Mouse (Mus musculus) liver, embryonic 12.5 days (tissue): ENCODE measurements around the gene Boc. TPM values are rescaled to one million over a fixed set of nuclear protein-coding genes. Genes with fewer than 3 reads are reported as not detected.
"Not testable (repeated sequence)": the region's sequence is repeated elsewhere in the genome, so short reads cannot be mapped to it uniquely, and the experiment has no call there.

ENCODE experiments used
- ATAC-seq: fragments of 200-750 bp; cut with Nextera tagmentation; 2 replicates; pipeline ENCODE4 v1.8.0; 2017; ENCODE audit warnings: moderate number of reproducible peaks, mild to moderate bottlenecking, moderate library complexity
- H3K27ac ChIP-seq: fragments of 300-500 bp; sonication (generic); 2 replicates; pipeline ENCODE4 v1.5.1; 2016; ENCODE audit warnings: mild to moderate bottlenecking
- H3K27me3 ChIP-seq: fragments of 300-500 bp; sonication (generic); replicated peaks from 2 replicates; pipeline ENCODE4 v1.6.1; 2016; ENCODE audit warnings: mild to moderate bottlenecking, moderate library complexity
- H3K36me3 ChIP-seq: fragments of 300-500 bp; sonication (generic); 2 replicates; pipeline ENCODE4 v1.6.1; 2016; ENCODE audit warnings: mild to moderate bottlenecking, moderate library complexity
- H3K4me1 ChIP-seq: fragments of 300-500 bp; sonication (generic); 2 replicates; pipeline ENCODE4 v1.6.1; 2016
- H3K4me2 ChIP-seq: fragments of 300-500 bp; sonication (generic); 2 replicates; pipeline ENCODE4 v1.6.1; 2016; ENCODE audit warnings: mild to moderate bottlenecking, moderate library complexity
- H3K4me3 ChIP-seq: fragments of 300-500 bp; sonication (generic); 2 replicates; pipeline ENCODE4 v1.5.1; 2016; ENCODE audit warnings: mild to moderate bottlenecking, moderate library complexity
- H3K9ac ChIP-seq: fragments of 300-500 bp; sonication (generic); 2 replicates; pipeline ENCODE4 v1.6.1; 2016; ENCODE audit warnings: mild to moderate bottlenecking, moderate library complexity
- H3K9me3 ChIP-seq: fragments of 300-500 bp; sonication (generic); replicated peaks from 2 replicates; pipeline ENCODE4 v1.6.1; 2016; ENCODE audit warnings: mild to moderate bottlenecking, moderate library complexity
- WGBS: fragments of 180-500 bp; shearing (Covaris S2); methylation state at CpG from one replicate; pipeline ENCODE4 v1.1.7; 2016; ENCODE audit not compliant: insufficient replicate concordance; 5-methylcytosine and 5-hydroxymethylcytosine counted together
- polyA plus RNA-seq: library from polyadenylated mRNA; unstranded; fragments of >200 nt; fragmentation: Nextera tagmentation; extraction: Ambion mirVana; gene quantifications from 2 replicates; pipeline ENCODE4 v1.2.1, GENCODE M21; 2016

Boc gene
- polyA plus RNA-seq, 1 experiment from 2014 or later, result 1.1 TPM

DNA sequence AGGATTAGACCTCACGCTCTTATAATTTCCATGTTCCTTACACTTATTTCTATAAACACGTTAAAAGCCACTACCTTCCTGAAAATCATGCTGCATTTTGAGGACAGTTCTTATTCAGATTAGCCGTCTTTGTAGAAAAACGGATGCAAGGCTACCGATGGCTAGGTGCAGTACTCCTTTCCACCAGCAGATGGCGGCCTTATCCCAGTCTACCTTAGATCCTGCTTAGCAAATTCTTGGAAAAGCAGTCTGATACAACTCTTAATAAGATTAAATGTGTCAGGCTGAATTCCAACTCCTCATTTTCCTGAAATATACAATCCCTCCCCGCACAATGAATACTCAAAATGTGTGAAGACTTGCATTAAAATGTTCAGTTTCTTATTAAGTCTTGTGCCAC lies 74.6 kb downstream of the Boc start:
- H3K4me1 ChIP-seq, result no peaks in the 10 kb centered on the region
- H3K36me3 ChIP-seq, result no peaks in the 10 kb centered on the region
- H3K9me3 ChIP-seq, result no peaks in the 10 kb centered on the region
- 7% methylated on average over 7 of the region's 7 CpGs for WGBS
- peaks cover 20% of the 10 kb centered on the region; the same call in 1 of the 2 replicates for H3K27me3 ChIP-seq
- no peak overlapping the region for H3K4me2 ChIP-seq
- H3K27ac ChIP-seq, result no peak overlapping the region
- H3K9ac ChIP-seq, result no peak overlapping the region
- H3K4me3 ChIP-seq, result no peak overlapping the region
- no peak for ATAC-seq

DNA sequence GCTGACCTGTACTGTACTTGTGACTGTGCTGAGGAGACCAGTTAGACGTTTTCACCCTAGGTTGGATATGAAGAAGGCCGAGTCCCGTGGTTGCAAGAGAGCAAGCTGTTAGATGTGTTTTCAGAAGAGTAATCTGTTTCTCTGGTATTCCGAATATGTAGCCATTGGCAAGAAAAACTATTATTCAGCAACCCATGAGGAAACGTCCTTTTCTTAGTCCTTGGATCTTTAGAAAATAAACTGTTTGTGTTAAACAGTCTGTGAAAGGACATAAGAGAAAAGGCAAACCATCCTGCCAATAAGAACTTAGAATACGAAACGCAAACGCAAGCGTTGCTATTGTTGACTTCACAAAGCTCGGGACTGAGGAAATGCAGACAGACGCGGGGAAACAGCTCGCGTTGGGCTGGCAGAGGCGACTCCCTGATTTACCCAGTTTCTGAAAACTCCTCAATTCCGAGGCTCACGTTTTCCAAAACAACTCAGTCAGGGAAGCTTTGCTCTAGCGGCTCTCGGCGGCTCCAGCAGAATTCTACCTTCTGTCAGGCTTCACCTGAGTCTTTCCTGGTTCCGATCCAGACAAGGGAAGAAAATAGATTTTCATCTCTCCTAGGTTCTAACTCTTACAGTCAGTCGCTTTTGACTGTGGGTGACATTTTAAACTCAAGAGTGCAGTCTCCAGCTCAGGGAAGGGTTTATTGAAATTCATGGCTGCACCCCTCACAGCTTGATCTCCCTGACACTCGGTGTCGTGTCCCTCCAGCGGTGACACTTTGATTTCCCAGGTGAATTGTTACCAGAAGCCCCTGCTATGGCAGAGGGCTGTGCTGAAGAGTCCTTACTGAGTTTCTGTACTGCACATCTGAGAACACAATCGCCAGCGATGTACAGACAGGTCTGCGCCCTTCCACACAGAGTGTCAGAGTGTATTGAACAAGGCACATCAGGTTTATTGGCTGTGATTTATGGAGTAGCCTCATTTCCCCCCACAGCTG lies 76.8 kb downstream of the Boc start:
- Histone ChIP-seq H3K27me3 (peaks cover 26% of the 10 kb centered on the region), H3K27ac (no peak overlapping the region), H3K9ac (no peak overlapping the region), H3K9me3 (no peaks in the 10 kb centered on the region), H3K4me1 (no peaks in the 10 kb centered on the region), H3K4me3 (no peak overlapping the region), H3K36me3 (no peaks in the 10 kb centered on the region), H3K4me2 (no peak overlapping the region)
- no peak for ATAC-seq
- 39% methylated on average over 28 of the region's 28 CpGs for WGBS

DNA sequence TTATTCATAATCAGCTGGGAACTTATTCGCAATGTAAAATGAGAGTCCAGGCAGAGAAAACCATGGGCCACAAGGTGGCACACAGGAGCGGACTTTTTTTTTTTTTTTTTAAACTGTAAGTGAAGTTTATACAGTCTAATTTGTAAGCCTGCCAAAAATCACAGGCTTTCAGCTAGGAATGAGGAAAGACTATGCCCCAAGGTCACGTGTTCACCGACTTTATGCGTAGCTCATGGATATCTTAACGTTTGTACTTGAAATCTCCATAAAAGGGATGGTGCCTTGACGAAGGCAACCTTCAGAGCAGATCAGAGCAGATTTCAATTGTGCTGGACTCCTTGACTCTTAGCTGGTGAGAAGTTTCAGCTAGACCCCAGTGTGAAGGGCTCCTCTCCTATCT lies 78.1 kb downstream of the Boc start:
- no peaks in the 10 kb centered on the region for H3K4me1 ChIP-seq
- no peak overlapping the region for H3K9ac ChIP-seq
- no peak for ATAC-seq
- no peak overlapping the region for H3K4me3 ChIP-seq
- H3K9me3 ChIP-seq, result no peaks in the 10 kb centered on the region
- H3K4me2 ChIP-seq, result no peak overlapping the region
- 62% methylated on average over 7 of the region's 7 CpGs for WGBS
- H3K27me3 ChIP-seq, result peaks cover 26% of the 10 kb centered on the region
- no peak overlapping the region for H3K27ac ChIP-seq
- no peaks in the 10 kb centered on the region for H3K36me3 ChIP-seq

DNA sequence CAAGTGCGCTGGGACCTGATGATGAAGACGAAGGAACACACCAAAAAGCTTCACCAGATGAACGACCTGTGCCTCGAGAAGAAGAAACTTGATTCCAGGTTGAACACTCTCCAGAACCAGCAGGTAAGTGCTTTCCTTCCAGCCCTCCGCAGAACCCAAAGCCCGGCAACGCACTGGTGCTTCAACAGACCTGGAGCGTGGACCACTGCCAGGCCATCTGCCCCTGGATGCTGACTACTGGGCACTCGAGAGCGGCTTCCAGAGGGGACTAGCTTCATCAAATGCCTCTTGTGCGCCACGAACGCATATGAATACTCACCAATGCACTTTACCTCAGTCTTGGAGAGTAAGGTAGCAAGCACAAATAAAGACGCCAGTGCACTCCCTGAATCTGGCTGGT lies 78.8 kb downstream of the Boc start:
- Histone ChIP-seq H3K4me2 (no peak overlapping the region), H3K9ac (no peak overlapping the region), H3K4me3 (no peak overlapping the region), H3K27me3 (peaks cover 26% of the 10 kb centered on the region), H3K27ac (no peak overlapping the region), H3K36me3 (no peaks in the 10 kb centered on the region), H3K9me3 (no peaks in the 10 kb centered on the region), H3K4me1 (no peaks in the 10 kb centered on the region)
- WGBS, result 74% methylated on average over 14 of the region's 14 CpGs
- ATAC-seq, result no peak

DNA sequence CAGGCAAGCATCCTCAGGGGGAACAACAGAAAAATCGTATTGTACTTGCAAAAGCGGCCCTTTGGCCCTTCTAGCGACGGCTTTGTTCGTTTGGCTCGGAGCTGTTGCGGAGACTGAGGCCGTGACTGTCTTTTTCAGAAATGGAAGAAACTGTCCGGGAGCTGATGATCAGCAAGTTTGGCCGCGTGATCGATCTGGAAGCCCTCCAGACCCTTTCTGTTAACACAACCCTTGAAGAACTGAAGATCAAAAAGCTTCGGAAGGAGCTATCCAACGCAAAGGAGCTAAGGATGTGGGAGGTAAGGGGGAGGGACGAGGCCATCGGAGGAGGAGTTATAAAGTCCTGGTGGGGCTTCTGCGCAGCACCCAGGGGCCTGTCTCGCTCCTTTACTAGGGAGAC lies 79.9 kb downstream of the Boc start:
- H3K36me3 ChIP-seq, result no peaks in the 10 kb centered on the region
- no peak overlapping the region for H3K9ac ChIP-seq
- ATAC-seq, result no peak
- H3K27me3 ChIP-seq, result peaks cover 26% of the 10 kb centered on the region
- H3K4me1 ChIP-seq, result no peaks in the 10 kb centered on the region
- no peaks in the 10 kb centered on the region for H3K9me3 ChIP-seq
- no peak overlapping the region for H3K4me2 ChIP-seq
- H3K4me3 ChIP-seq, result no peak overlapping the region
- WGBS, result 41% methylated on average over 18 of the region's 18 CpGs
- H3K27ac ChIP-seq, result no peak overlapping the region

DNA sequence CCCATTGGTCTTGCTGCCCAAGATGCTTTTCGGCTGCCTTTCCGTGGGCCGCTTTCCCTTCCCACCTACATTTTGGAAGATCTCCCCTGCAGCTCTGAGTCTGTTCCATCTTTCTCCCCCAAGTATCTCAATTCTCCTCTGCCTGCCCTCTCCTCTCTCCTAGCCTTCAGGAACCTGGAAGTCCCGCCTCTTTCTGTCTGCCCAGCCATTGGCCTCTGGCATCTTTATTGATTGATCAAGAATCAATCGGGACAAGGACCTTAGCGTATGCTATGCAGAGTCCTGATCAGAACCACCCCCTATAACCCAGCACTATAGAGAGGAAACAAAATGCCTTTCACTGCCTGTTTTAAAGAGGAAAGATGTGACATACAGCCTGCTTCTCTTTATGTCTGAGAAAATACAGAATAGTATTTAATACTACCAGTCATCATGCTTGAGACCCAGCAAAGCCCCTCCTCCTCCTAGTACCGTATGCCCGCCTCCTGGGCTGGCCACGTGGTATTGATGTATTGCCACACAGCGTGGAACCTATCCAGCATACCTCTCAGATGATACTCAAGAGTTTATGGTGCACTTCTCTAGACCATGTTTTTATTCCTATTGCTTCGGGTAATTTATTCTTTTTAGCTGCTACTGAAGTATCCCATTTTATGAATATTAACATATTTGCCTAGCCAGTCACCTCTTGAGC lies 82.9 kb downstream of the Boc start:
- Histone ChIP-seq H3K36me3 (no peaks in the 10 kb centered on the region), H3K9me3 (no peaks in the 10 kb centered on the region), H3K27ac (no peak overlapping the region), H3K4me3 (no peak overlapping the region), H3K4me2 (no peak overlapping the region), H3K4me1 (no peaks in the 10 kb centered on the region), H3K9ac (no peak overlapping the region), H3K27me3 (peaks cover 14% of the 10 kb centered on the region)
- ATAC-seq, result no peak
- 73% methylated on average over 11 of the region's 11 CpGs for WGBS

DNA sequence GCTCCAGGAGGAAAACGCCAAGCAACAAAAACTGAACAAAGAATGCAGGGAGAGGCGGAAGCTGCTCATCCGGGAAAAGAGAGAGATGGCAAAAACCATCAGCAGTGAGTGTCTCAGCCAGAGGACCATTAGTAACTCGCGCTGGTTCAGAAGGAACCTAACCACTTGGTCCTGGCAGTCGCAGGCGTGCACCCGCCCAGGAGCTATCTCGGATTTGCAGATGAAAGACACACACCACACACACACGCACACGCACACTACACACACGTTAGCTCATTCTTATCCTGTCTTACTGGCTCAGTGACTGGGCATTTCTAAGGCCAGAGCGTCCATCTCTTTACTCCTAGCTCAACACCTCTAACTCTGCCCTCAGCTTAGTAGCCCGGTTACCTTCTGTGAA lies 83.4 kb downstream of the Boc start:
- no peak for ATAC-seq

DNA sequence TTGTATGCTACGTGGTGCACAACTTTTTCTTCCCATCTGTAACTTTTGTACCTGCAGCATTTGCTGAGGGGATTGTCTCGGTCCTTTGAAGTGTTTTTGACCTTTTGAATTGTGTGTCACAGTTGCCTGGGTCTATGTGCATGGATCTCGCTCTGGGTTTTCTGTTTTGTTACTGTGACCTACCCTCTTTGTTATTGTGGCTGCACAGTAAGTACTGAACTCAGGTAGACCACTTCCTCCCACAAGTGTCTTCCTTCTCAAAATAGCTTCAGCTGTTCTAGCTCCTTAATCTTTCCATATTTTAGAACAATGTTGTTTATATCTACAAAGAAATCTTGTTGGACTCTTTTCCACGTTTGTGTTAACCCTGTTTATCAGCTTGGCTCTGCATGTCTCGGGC lies 97.8 kb downstream of the Boc start:
- H3K36me3 ChIP-seq, result no peaks in the 10 kb centered on the region

More for the DNA sequence above, 83.4 kb downstream of the Boc start:
- Histone ChIP-seq H3K27me3 (peaks cover 14% of the 10 kb centered on the region), H3K4me2 (no peak overlapping the region), H3K36me3 (no peaks in the 10 kb centered on the region), H3K9me3 (no peaks in the 10 kb centered on the region), H3K27ac (no peak overlapping the region), H3K9ac (no peak overlapping the region), H3K4me3 (no peak overlapping the region), H3K4me1 (no peaks in the 10 kb centered on the region)
- 70% methylated on average over 14 of the region's 14 CpGs for WGBS

DNA sequence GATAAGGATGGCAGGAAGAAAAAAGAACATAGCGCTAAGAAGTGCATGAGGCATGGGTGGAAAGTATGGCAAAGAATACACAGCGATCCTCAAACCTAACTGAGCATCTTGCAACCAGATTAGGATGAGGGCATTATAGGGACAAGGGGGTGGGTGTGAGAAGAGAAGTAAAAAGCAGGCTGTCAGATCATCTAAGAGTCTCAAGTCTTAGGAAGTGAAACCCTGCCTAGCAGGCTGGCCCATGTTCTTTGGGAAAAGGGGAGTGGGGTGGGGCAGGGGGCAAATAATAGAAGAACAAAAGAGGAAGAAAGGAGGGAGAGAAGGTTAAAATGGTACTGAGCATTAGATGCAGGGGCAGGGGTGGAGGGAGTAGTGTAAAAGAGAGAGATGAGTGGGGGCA lies 99.9 kb downstream of the Boc start:
- 74% methylated on average over 2 of the region's 2 CpGs for WGBS

More for the DNA sequence above, 97.8 kb downstream of the Boc start:
- Histone ChIP-seq H3K27ac (no peak overlapping the region), H3K4me1 (no peaks in the 10 kb centered on the region), H3K4me2 (no peak overlapping the region), H3K4me3 (no peak overlapping the region), H3K9ac (no peak overlapping the region), H3K9me3 (no peaks in the 10 kb centered on the region), H3K27me3 (no peaks in the 10 kb centered on the region)
- ATAC-seq, result no peak
- WGBS, result 56% methylated on average over 5 of the region's 5 CpGs

DNA sequence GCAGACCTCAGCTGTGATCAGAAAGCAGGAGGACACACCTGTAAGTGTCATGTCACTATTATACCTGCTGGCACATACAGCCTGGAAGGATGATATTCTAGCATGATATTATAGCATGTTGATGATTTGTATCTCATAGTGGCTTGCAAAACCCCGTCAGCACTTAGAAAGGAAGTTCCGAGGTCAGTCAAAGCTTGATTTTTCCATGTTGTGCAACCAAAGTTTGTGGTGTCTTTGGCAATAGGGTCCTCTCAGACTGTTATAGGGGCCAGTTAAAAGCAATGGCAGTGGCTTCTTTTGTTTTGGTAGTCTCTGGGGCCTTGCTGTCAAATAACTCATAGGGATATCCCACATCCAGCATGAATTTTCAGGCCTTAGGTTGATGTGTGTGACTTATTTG lies 100.8 kb downstream of the Boc start:
- H3K36me3 ChIP-seq, result no peaks in the 10 kb centered on the region
- H3K27ac ChIP-seq, result no peak overlapping the region
- H3K4me2 ChIP-seq, result no peak overlapping the region
- no peak overlapping the region for H3K4me3 ChIP-seq
- no peak for ATAC-seq
- no peaks in the 10 kb centered on the region for H3K4me1 ChIP-seq
- no peaks in the 10 kb centered on the region for H3K9me3 ChIP-seq
- 44% methylated on average over 2 of the region's 2 CpGs for WGBS
- no peaks in the 10 kb centered on the region for H3K27me3 ChIP-seq
- no peak overlapping the region for H3K9ac ChIP-seq

More for the DNA sequence above, 99.9 kb downstream of the Boc start:
- no peak overlapping the region for H3K4me3 ChIP-seq
- H3K4me2 ChIP-seq, result no peak overlapping the region
- H3K4me1 ChIP-seq, result no peaks in the 10 kb centered on the region
- no peaks in the 10 kb centered on the region for H3K36me3 ChIP-seq
- no peak overlapping the region for H3K9ac ChIP-seq
- H3K27ac ChIP-seq, result no peak overlapping the region
- ATAC-seq, result no peak
- H3K9me3 ChIP-seq, result no peaks in the 10 kb centered on the region
- H3K27me3 ChIP-seq, result no peaks in the 10 kb centered on the region

DNA sequence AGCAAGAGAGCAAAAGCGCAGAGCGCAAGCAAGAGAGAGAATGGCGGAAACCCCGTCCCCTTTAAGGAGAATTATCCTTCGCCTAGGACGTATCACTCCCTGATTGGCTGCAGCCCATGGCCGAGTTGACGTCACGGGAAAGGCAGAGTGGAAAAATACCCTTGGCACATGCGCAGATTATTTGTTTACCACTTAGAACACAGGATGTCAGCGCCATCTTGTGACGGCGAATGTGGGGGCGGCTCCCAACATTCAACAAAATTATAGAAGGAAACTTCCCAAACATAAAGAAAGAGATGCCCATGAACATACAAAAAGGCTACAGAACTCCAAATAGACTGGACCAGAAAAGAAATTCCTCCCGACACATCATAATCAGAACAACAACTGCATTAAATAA lies 116.8 kb downstream of the Boc start:
- H3K4me2 ChIP-seq, H3K27me3 ChIP-seq, H3K4me1 ChIP-seq, H3K4me3 ChIP-seq, H3K27ac ChIP-seq, H3K9ac ChIP-seq, H3K36me3 ChIP-seq, ATAC-seq, H3K9me3 ChIP-seq: not testable (repeated sequence)
- whole genome bisulfite sequencing, result 84% methylated on average over 15 of the region's 15 CpGs

DNA sequence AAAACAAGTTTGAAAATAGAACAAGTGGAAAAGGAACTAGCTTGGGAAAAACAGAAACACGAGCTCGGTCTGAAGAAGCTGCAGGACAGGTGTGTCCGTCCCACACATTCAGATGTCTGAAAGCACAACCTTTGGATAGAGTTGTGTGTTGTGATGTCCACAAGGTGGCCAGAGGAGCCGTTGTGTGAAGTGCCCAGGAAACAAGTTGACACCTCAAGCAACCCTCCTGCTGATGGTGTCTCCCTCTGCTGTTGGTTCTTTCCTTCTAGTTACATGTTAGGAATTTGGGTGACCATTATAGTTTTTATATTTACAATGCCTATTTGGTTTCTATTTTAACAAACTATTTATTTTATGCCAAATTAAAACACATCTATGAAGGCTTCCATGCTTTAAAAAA lies 123.2 kb downstream of the Boc start:
- 52% methylated on average over 4 of the region's 4 CpGs for WGBS
- H3K4me2 ChIP-seq, result no peak overlapping the region
- no peaks in the 10 kb centered on the region for H3K4me1 ChIP-seq
- H3K4me3 ChIP-seq, result no peak overlapping the region
- no peaks in the 10 kb centered on the region for H3K27me3 ChIP-seq
- no peak for ATAC-seq
- H3K9me3 ChIP-seq, result no peaks in the 10 kb centered on the region
- H3K36me3 ChIP-seq, result no peaks in the 10 kb centered on the region
- no peak overlapping the region for H3K9ac ChIP-seq
- H3K27ac ChIP-seq, result no peak overlapping the region
